Mouse (Mus musculus): ENCODE data around the gene P4hb.
"Not testable (repeated sequence)": the region's sequence is repeated elsewhere in the genome, so short reads cannot be mapped to it uniquely, and the experiment has no call there.

The P4hb gene

GRCm38 (mm10) chr11:120598283-120598989, 25.4 kb upstream of the P4hb start, which contains the start of the genes Alyref and Anapc11:
Gene Alyref (minus strand): TSS chr11:120598365.
Gene Anapc11 (plus strand): TSS chr11:120598421.
- peak; percentile 92 for DNase-seq (ENCODE audit: low read depth)

GRCm38 (mm10) chr11:120597240-120598235, 24.5 kb upstream of the P4hb start:
- DNase-seq (ENCODE audit: low read depth), result no peak

- no peak for DNase-seq (ENCODE audit: low read depth)
Observed at GRCm38 (mm10) chr11:120588531-120588930, 15.5 kb upstream of the P4hb start.

GRCm38 (mm10) chr11:120583937-120584336, 10.9 kb upstream of the P4hb start:
- DNase-seq (ENCODE audit: low read depth), result no peak

- not testable (repeated sequence) for DNase-seq (ENCODE audit: low read depth)
Observed at GRCm38 (mm10) chr11:120582982-120583293, 9.9 kb upstream of the P4hb start.

- DNase-seq (ENCODE audit: low read depth), result no peak
Observed at GRCm38 (mm10) chr11:120582268-120582981, 9.4 kb upstream of the P4hb start.

- DNase-seq (ENCODE audit: low read depth), result peak; percentile 67
Observed at GRCm38 (mm10) chr11:120581490-120582267, 8.6 kb upstream of the P4hb start, which contains the start of gene Arhgdia. Gene Arhgdia (minus strand): TSS chr11:120581624.

GRCm38 (mm10) chr11:120580871-120581331, 7.8 kb upstream of the P4hb start:
- DNase-seq (ENCODE audit: low read depth), result no peak

- DNase-seq (ENCODE audit: low read depth), result no peak
Observed at GRCm38 (mm10) chr11:120580190-120580589, 7.1 kb upstream of the P4hb start.

GRCm38 (mm10) chr11:120579316-120580107, 6.5 kb upstream of the P4hb start:
- peak; percentile 83 for DNase-seq (ENCODE audit: low read depth)

GRCm38 (mm10) chr11:120578694-120579243, 5.7 kb upstream of the P4hb start:
- DNase-seq (ENCODE audit: low read depth), result no peak

- DNase-seq (ENCODE audit: low read depth), result no peak
Observed at GRCm38 (mm10) chr11:120578024-120578693, 5.1 kb upstream of the P4hb start.

- no peak for DNase-seq (ENCODE audit: low read depth)
Observed at GRCm38 (mm10) chr11:120577211-120578023, 4.4 kb upstream of the P4hb start.

GRCm38 (mm10) chr11:120576365-120576981, 3.4 kb upstream of the P4hb start:
- no peak for DNase-seq (ENCODE audit: low read depth)

GRCm38 (mm10) chr11:120575940-120576339, 2.9 kb upstream of the P4hb start:
- no peak for DNase-seq (ENCODE audit: low read depth)

- DNase-seq (ENCODE audit: low read depth), result no peak
Observed at GRCm38 (mm10) chr11:120575046-120575445, 2.0 kb upstream of the P4hb start.

GRCm38 (mm10) chr11:120574278-120574600, 1.2 kb upstream of the P4hb start:
- DNase-seq (ENCODE audit: low read depth), result no peak

- DNase-seq (ENCODE audit: low read depth), result no peak
Observed at GRCm38 (mm10) chr11:120573585-120574277, 678 bp upstream of the P4hb start.

All from c-Kit-positive CD71-negative TER-119-negative erythroid progenitor cells, embryonic 14.5 days (primary cell).